Mouse (Mus musculus) brown adipose tissue, adult 24 weeks (tissue): Measurements from ENCODE around the gene Clmp. TPM values are rescaled to one million over a fixed set of nuclear protein-coding genes. Genes with fewer than 3 reads are reported as not detected.
"Not testable (repeated sequence)": the region's sequence is repeated elsewhere in the genome, so short reads cannot be mapped to it uniquely, and the experiment has no call there.

Experiments
- H3K27ac ChIP-seq: fragments of 200-500 bp; replicated peaks from 2 replicates; pipeline ENCODE4 v1.5.1; 2012; ENCODE audit warnings: low read depth, mild to moderate bottlenecking, low read length
- H3K4me1 ChIP-seq: fragments of 200-500 bp; 2 replicates; pipeline ENCODE4 v1.6.1; 2012; ENCODE audit warnings: low read length, mixed read lengths; ENCODE audit not compliant: control insufficient read depth, insufficient read depth, insufficient read length
- H3K4me3 ChIP-seq: fragments of 200-500 bp; 2 replicates; pipeline ENCODE4 v1.5.1; 2012; ENCODE audit warnings: low read depth, mild to moderate bottlenecking, low read length, moderate library complexity; ENCODE audit not compliant: insufficient read depth
- polyA plus RNA-seq: library from polyadenylated mRNA; stranded (reverse); fragments of >200 nt; gene quantifications from 2 replicates; pipeline ENCODE4 v1.2.4, GENCODE M21; 2012; ENCODE audit not compliant: missing spikeins, insufficient read depth, insufficient read length

Clmp gene
- polyA plus RNA-seq, 1 experiment = 7.2 TPM

DNA sequence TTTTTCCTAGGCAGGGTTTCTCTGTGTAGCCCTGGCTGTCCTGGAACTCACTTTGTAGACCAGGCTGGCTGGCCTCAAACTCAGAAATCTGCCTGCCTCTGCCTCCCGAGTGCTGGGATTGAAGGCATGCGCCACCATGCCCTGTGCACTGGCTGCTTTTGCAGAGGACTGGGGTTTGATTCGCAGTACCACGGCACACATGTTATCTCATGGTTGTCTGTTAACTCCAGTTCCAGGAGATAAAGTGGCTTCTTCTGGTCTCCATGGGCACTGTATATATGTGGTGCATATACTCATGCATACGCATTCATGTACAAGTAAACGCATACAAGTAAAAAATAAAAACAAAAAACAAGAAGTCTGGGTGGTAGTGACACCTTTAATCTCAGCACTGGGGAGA is 101.1 kb downstream of the Clmp start:
- peaks cover 15% of the 10 kb centered on the region for H3K4me1 ChIP-seq
- not testable (repeated sequence) for H3K4me3 ChIP-seq, H3K27ac ChIP-seq

DNA sequence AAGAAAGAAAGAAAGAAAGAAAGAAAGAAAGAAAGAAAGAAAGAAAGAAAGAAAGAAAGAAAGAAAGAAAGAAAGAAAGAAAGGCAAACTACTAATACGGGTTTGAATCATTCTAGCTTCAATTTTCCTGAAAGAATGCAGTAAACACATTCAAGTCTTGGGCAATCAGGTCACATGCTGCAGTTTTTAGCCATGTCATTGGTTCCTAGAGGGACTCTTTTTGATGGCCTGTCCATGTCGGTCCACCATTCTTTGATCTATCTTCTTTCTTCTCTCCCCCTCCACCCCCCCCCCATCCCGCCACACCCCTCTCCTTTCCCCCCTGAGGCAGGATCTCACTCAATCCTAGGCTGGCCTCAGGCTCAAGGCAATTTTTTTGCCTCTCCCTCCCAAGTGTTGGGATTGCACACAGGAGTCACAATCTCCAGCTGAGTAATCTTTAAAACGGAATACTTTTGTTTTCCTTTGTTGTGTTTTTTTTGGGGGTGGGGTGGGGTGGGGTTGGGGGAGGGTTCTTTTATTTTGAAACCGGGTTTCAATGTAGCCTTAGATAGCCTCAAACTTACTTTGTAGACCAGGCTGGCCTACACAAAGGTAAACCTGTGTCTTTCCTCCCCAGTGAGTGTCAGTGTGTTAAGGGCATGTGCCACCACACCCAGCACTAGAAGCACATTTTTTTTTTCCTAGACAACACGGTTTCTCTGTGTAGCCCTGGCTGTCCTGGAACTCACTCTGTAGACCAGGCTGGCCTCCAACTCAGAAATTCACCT is 106.3 kb downstream of the Clmp start:
- H3K4me3 ChIP-seq = no peak overlapping the region
- H3K27ac ChIP-seq = no peak overlapping the region
- peaks cover 7% of the 10 kb centered on the region; the same call in 1 of the 2 replicates for H3K4me1 ChIP-seq

DNA sequence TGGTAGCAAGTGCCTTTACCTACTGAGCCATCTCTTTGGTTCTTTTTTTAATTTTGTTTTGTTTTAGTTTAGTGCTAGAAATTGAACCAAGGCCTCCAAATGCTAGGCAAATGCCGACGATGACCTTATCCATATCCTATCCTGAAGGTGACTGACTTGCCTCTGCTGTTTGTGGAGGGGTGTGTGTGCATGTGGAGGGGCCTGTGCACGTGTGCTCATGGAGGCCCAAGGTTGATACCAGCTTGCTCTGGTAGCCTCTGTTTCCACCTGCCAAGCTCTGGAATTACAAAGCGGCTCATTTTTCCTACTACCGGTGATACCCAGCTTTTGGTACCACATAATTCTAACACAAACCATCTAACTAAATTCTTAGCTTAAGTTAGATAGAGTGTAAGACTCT is 107.8 kb downstream of the Clmp start:
- H3K27ac ChIP-seq = no peak overlapping the region
- peaks cover 10% of the 10 kb centered on the region; the same call in 1 of the 2 replicates for H3K4me1 ChIP-seq
- no peak overlapping the region for H3K4me3 ChIP-seq

DNA sequence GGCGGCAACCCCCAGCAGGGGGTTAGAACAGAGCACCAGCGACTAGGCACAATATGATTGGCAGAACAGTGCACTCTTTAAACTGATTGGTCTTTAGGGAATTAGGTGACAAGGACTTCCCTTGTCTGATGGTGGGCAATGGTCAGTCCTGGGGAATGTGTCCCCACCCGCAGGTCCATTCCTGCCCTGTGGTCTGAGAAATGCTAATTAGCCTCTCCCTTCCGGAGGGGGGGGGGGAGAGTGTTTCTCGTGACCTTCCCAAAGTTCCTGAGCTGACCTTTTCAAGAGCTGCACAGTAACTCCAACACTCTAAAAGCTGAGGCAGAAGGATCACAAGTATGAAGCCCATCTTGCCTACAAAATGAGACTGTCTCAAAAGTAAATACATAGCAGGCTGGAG is 108.5 kb downstream of the Clmp start:
- no peak overlapping the region for H3K4me3 ChIP-seq
- peak overlapping the region; percentile 41; the same call in 1 of the 2 replicates for H3K27ac ChIP-seq
- H3K4me1 ChIP-seq = peaks cover 14% of the 10 kb centered on the region; the same call in 1 of the 2 replicates

DNA sequence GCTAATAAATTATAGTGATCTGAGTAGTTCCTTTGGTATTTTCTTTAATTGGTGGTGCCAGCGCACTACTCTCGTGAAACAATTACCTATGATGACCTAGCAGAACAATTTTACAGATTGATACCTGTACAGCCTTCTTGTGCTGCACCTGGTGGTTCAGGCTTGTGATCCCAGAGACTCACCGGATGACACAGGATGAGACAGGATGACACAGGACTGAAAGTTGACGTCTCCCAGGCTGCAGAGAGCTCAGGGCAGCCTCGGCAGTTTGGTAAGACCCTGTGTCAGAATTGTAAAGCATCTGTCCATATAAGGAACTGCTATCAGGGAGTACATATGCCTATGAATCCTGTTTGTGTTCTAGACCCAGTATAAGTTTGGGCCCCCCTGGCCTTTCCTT is 109.2 kb downstream of the Clmp start:
- peaks cover 15% of the 10 kb centered on the region; the same call in 1 of the 2 replicates for H3K4me1 ChIP-seq
- H3K27ac ChIP-seq = no peak overlapping the region
- no peak overlapping the region for H3K4me3 ChIP-seq

DNA sequence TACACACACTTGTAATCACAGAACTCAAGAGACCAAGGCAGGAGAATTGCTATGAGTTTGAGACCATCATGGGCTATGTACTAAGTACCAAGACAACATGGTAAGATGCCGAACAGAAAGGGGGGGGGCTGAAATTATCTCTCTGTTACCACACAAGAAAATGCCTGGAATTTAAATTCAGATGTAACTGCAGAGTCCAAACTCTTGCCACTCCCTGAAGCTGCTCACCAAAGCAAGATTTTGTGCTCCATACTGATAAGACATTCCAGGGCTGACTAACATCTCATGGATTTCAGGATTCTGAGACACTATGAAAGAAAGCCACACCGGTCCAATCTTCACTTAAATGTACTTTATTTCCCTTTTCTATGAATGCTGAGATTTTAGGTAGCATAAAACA is 109.8 kb downstream of the Clmp start:
- Histone ChIP-seq H3K4me3 (no peak overlapping the region), H3K27ac (peak overlapping the region; percentile 60; the same call in 1 of the 2 replicates), H3K4me1 (peaks cover 15% of the 10 kb centered on the region; the same call in 1 of the 2 replicates)

DNA sequence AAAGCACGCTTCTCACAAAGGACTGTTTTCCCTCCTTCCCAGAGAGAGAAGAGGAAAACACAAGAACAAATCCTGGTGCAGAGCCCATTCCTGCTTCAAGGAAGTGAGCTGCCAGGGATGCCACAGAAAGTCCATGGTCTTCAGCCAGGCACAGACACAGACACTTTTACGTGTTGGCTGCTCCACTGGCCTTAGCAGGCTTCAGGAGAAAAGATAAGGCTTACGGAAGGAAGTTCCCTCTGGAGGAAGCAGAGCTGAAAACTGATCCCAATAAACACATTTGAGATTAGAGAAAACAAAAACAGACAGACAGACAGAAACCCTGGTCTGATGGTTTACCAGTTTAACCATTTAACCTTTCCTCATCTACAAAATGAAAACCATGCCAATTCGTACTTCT is 110.3 kb downstream of the Clmp start:
- peaks cover 15% of the 10 kb centered on the region; the same call in 1 of the 2 replicates for H3K4me1 ChIP-seq
- peak overlapping the region; percentile 62 for H3K27ac ChIP-seq
- no peak overlapping the region for H3K4me3 ChIP-seq

DNA sequence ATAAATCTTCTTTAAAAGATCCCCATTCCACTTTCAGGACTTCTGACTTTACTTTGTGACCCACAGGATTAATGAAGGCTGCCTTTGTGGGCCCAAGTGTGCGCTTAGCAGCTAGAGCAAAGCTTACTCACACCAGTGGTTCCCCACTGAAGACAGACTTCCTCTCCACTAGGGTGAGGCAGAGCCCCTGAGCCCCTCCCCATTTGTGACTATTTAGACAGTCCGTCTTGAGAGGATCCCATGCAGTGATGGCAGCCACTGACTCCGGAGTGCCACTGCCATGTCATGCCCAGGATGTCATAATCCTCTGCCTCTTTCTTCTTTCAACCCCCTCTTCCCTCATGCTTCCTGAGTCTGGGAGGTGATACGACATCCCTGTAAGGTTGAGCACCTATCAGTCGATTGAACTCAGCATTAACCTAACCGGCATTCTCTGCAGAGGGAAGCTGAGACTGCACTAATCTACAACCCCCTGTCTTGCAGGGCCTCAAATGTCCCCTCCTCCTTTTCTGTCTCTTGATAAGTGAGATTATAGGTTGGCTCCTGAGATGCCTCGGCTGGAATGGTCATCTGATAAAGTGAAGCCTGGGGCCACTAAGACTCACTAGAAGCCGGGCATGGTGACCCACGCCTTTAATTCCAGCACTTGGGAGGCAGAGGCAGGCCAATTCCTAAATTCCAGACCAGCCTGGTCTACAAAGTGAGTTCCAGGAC is 112.6 kb downstream of the Clmp start:
- Histone ChIP-seq H3K27ac (peak overlapping the region; percentile 100), H3K4me1 (peaks cover 15% of the 10 kb centered on the region; the same call in 1 of the 2 replicates), H3K4me3 (no peak overlapping the region)

DNA sequence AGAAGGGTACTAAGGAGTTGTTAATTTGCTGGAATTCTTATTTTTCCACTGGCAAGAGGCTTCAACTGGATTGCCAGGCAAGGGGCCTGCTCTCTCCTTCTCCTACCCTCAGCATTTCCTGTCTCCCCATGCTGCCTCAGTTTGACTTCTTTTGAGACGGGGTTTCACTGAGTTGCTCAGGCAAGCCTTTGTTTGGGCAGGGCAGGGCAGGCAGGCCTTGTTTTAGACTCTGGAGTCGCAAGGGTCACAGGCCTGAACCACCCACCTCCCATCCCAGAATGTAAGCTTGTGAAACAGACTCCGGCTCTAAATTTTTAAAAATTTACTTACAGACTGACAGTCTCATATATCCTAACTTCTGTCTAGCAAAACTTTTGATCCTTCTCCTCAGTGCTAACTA is 113.3 kb downstream of the Clmp start:
- Histone ChIP-seq H3K4me3 (no peak overlapping the region), H3K27ac (peak overlapping the region; percentile 100), H3K4me1 (peaks cover 15% of the 10 kb centered on the region; the same call in 1 of the 2 replicates)

DNA sequence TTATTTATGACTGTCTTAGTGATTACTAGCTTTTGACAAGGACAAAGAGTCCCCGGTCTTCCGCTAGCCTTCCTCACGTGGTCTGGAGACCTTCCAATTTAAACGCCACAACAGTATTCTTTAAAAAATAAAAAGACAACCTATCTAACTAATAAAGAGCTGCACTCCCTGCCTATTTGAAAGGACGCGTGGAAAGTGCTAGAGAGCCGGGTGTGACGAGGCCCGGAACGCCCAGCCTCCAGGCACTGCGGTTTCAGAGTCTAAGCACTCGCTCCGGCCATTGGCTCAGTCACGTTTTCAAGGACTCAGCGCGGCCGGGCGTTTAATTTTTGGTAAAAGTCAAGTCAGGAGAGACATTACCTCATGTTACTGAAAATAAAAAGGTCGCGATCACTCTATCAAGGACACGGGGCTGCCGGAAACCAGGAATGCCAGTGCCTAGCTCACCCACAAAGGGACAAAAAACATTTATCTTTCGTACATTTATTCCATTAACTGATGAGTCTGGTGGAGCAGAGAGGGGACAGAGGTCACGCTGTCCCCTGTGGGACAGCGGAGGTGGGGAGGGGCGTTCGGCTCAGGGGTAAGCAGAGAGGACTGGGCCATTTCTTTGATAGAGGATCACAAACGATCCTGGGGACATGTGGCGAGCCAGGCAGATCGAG is 114.2 kb downstream of the Clmp start:
- H3K4me3 ChIP-seq = peak overlapping the region; percentile 79
- peaks cover 13% of the 10 kb centered on the region; the same call in 1 of the 2 replicates for H3K4me1 ChIP-seq

DNA sequence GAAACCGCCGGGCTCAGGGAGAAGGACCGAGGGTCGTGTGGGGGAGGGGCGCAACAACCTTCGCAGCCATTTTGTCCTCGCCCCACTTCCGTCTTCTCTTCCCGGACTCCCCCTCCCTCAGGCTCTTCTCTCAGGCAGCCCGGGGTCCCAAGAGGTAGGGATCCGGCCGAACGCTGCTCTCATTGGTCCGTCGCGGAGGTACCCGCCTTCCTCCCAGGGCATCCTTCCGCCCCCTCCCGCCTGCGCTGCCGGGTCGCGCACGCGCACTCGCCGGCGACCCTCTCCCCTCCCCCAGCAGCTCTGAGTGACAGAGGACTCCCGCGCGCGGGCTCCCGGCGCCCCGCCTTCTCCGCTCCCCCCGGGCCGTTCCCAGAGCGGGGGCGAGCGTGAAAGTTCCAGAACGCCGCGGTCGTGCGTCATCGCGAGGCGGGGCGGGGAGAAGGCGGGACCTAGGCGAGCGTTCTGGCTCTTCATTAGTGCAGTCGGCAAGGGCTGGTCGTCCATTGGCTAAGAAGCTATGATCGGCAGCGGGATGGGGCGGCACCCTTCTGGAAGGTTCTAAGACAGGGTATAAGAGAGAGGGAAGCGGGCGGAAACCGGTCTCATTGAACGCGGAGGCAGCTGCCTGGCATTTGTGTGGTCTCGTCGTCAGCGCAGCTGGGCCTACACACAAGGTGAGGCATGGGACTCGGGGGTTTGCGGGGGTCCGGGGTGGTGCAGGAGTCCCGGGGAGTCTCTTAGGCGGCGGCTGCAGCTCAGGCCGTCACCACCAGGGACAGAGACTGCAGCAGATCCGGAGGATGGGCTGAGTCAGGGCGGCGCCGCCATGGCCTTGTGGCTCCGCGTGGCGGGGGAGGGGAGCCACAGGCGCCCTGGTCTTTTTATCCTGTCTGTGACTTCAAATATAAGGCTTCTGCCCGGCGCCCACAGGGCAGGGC is 115.2 kb downstream of the Clmp start, which contains the start of gene Hspa8:
TSS of gene Hspa8 (plus strand) at position 310 of the 938 bp plus-strand sequence.
- Histone ChIP-seq H3K4me3 (peak within 1 kb of the TSS; percentile 86), H3K27ac (peak within 1 kb of the TSS; percentile 100), H3K4me1 (peaks cover 8% of the 10 kb centered on the region; the same call in 1 of the 2 replicates)

More for the DNA sequence above, 114.2 kb downstream of the Clmp start:
- H3K27ac ChIP-seq = peak overlapping the region; percentile 100

DNA sequence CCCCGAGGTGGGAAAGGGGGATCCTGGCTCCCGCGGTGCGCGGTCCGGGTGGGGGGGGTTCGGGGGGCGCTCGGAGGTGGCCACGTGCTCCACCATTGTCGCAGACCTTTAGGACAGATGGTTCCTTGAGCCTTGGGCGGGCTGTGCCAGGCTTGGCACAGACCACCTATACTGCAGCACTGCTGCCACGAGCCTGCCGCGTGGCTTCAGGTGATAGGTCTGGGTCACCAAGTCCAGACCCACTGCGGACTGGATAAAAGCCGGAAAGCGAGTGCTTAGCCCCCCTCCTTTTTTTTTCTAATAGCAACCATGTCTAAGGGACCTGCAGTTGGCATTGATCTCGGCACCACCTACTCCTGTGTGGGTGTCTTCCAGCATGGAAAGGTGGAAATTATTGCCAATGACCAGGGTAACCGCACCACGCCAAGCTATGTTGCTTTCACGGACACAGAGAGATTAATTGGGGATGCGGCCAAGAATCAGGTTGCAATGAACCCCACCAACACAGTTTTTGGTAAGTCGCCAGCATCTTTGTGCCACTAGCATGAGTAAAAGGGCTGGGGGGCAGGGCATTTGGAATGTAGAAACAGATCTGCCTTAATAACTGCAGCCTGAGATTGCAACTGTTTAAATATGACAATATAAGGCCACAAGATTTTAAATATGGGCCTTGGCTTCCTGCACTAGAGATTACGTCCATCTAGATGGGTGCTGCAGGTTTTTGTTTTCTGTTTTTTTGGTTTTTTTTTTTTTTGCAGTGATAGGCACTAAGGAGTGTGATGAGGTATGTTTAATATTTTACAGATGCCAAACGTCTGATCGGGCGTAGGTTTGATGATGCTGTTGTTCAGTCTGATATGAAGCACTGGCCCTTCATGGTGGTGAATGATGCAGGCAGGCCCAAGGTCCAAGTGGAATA is 116.1 kb downstream of the Clmp start:
- H3K4me1 ChIP-seq = not testable (repeated sequence)
- Histone ChIP-seq H3K27ac (peak overlapping the region; percentile 85), H3K4me3 (peak overlapping the region; percentile 86)

DNA sequence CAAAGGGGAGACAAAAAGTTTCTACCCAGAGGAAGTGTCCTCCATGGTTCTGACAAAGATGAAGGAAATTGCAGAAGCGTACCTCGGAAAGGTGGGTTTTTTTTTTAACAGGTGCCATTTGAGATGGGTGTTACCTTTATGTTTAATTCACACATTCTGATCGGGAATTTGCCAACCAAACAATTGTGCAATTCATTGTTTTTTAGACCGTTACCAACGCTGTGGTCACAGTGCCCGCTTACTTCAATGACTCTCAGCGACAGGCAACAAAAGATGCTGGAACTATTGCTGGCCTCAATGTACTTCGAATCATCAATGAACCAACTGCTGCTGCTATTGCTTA is 116.7 kb downstream of the Clmp start:
- H3K4me1 ChIP-seq, H3K27ac ChIP-seq: not testable (repeated sequence)
- peak overlapping the region; percentile 86 for H3K4me3 ChIP-seq
